Mouse (Mus musculus) liver, embryonic 14.5 days (tissue): ENCODE data around the gene Gm10912. TPM values are rescaled to one million over a fixed set of nuclear protein-coding genes. Genes with fewer than 3 reads are reported as not detected.
"Not testable (repeated sequence)": the region's sequence is repeated elsewhere in the genome, so short reads cannot be mapped to it uniquely, and the experiment has no call there.

Experiments used
- ATAC-seq: fragments of 200-750 bp; cut with Nextera tagmentation; 2 replicates; pipeline ENCODE4 v1.8.0; 2017; ENCODE audit warnings: moderate number of reproducible peaks, mild to moderate bottlenecking, moderate library complexity; ENCODE audit not compliant: insufficient read depth
- DNase-seq, 3 experiments: peaks; one replicate each; pipeline ENCODE4 v3.0.0-alpha.2; 2012 to 2013; ENCODE audit warnings: low read depth in 3 of 3, low spot score in 3 of 3
- H3K27ac ChIP-seq: fragments of 300-500 bp; sonication (generic); 2 replicates; pipeline ENCODE4 v1.5.1; 2014; ENCODE audit warnings: moderate library complexity, mild to moderate bottlenecking, control low read depth, inconsistent platforms
- H3K27me3 ChIP-seq: fragments of 300-500 bp; sonication (generic); 2 replicates; pipeline ENCODE4 v1.6.1; 2014; ENCODE audit warnings: mild to moderate bottlenecking, low read length, moderate library complexity; ENCODE audit not compliant: control insufficient read depth, insufficient read depth
- H3K36me3 ChIP-seq: fragments of 300-500 bp; sonication (generic); replicated peaks from 2 replicates; pipeline ENCODE4 v1.6.1; 2014; ENCODE audit warnings: low read depth; ENCODE audit not compliant: control insufficient read depth, insufficient read depth
- H3K4me1 ChIP-seq, 2 experiments: fragments of 200-500 bp in 1 of 2; fragments of 300-500 bp in 1 of 2; sonication (generic) in 1 of 2; replicated peaks; 2 replicates each; pipeline ENCODE4 v1.6.1; 2012 to 2014; ENCODE audit warnings: antibody characterized with exemption in 1 of 2, inconsistent platforms in 1 of 2, low read length in 1 of 2; ENCODE audit not compliant: control insufficient read depth in 2 of 2, insufficient read depth in 2 of 2
- H3K4me2 ChIP-seq: fragments of 300-500 bp; sonication (generic); 2 replicates; pipeline ENCODE4 v1.6.1; 2014; ENCODE audit warnings: low read depth, mild to moderate bottlenecking, control low read depth, moderate library complexity
- H3K4me3 ChIP-seq, 2 experiments: fragments of 200-500 bp in 1 of 2; fragments of 300-500 bp in 1 of 2; sonication (generic) in 1 of 2; 2 replicates each; pipeline ENCODE4 v1.5.1; 2012 to 2014; ENCODE audit warnings: low read depth in 2 of 2, low read length in 2 of 2, mild to moderate bottlenecking in 2 of 2, control low read depth in 1 of 2, inconsistent platforms in 1 of 2, moderate library complexity in 1 of 2; ENCODE audit not compliant: insufficient read depth in 1 of 2
- H3K9ac ChIP-seq: fragments of 300-500 bp; sonication (generic); replicated peaks from 2 replicates; pipeline ENCODE4 v1.6.1; 2014; ENCODE audit warnings: mild to moderate bottlenecking, control low read depth, moderate library complexity
- H3K9me3 ChIP-seq: fragments of 300-500 bp; sonication (generic); 2 replicates; pipeline ENCODE4 v1.6.1; 2016; ENCODE audit warnings: low read length, mixed read lengths; ENCODE audit not compliant: control insufficient read depth
- CTCF ChIP-seq: IDR thresholded peaks from 2 replicates; pipeline ENCODE4 v1.5.1; 2016; ENCODE audit warnings: antibody characterized with exemption, low read depth, control low read depth
- EP300 ChIP-seq: IDR thresholded peaks from 2 replicates; pipeline ENCODE4 v1.6.1; 2016; ENCODE audit warnings: antibody characterized with exemption, low read depth
- WGBS: fragments of 180-500 bp; shearing (Covaris S2); extraction: QIAGEN DNeasy Blood & Tissue Kit; methylation state at CpG from one replicate; pipeline ENCODE4 v1.1.7; 2014; ENCODE audit not compliant: insufficient replicate concordance; 5-methylcytosine and 5-hydroxymethylcytosine counted together
- polyA plus RNA-seq, 2 experiments: library from polyadenylated mRNA; depleted of rRNA in 1 of 2; stranded (reverse) in 1 of 2; unstranded in 1 of 2; fragments of >200 nt; fragmentation: Nextera tagmentation in 1 of 2; extraction: Ambion mirVana in 1 of 2; gene quantifications; 2 replicates each; pipeline versions ENCODE4 v1.2.1 to v1.2.3; 2012 to 2014

Gene Gm10912
- 0.03 and 0.06 TPM in 2 replicates for polyA plus RNA-seq (2012; rRNA removed)
- polyA plus RNA-seq (2014; fragmentation: Nextera tagmentation; extraction: Ambion mirVana) = not detected in 2 replicates

DNA sequence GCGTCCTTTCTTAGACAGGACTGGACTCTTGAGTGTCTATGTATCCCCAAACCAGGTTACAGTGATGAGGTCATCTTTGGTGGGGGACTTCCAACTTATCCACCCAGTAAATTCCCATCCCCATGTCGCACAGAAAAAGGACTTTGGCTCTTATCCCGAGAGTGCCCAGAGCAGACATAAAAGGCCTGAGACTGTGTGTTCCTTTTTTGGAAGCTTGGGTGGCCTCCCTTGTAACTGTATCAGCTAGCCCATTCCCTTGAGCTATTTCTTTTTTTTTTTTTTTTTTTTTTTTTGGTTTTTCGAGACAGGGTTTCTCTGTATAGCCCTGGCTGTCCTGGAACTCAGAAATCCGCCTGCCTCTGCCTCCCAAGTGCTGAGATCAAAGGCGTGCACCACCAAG, at the start of gene Gm10912:
Gene Gm10912, plus strand, starts transcription at position 301 of the 400 bp plus-strand sequence.
- H3K36me3 ChIP-seq = peaks cover 15% of the 10 kb centered on the region
- 78% methylated on average over 6 of the region's 6 CpGs for WGBS
- H3K4me1 ChIP-seq = peaks cover 22 to 40% of the 10 kb centered on the region in 2 experiments
- DNase-seq, H3K27me3 ChIP-seq, H3K9me3 ChIP-seq, H3K9ac ChIP-seq, H3K4me2 ChIP-seq, H3K27ac ChIP-seq, H3K4me3 ChIP-seq, ATAC-seq: not testable (repeated sequence)

DNA sequence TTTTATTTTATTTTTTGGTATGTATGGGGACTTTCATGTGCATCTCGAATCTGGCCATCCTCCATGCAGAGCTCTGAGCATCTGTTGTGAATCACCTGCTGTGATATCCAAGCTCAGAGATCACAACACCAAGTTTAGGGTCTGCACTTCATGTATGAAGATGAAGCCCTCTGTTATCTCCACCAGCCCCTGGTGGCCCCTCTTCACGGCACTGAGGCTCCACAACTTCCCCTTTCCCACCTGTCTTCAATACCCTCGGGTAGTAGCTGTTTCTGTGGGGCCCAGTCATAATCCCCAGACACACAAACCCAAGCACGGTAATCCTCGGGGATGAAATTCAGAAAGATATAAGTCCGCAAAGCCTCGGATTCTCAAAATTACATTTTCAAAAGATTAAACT, 42.5 kb upstream of the Gm10912 start:
- peaks cover 2 to 3% of the 10 kb centered on the region in 2 experiments for H3K4me1 ChIP-seq
- no peaks in the 10 kb centered on the region for H3K9me3 ChIP-seq
- 54% methylated on average over 7 of the region's 7 CpGs for whole genome bisulfite sequencing
- ATAC-seq (no peak), DNase-seq (no peak)
- H3K4me3 ChIP-seq = no peak overlapping the region
- TF ChIP-seq EP300 (no peak), CTCF (no peak)
- no peak overlapping the region for H3K27ac ChIP-seq
- H3K4me2 ChIP-seq = no peak overlapping the region
- H3K9ac ChIP-seq = no peak overlapping the region
- no peaks in the 10 kb centered on the region for H3K27me3 ChIP-seq
- H3K36me3 ChIP-seq = no peaks in the 10 kb centered on the region

DNA sequence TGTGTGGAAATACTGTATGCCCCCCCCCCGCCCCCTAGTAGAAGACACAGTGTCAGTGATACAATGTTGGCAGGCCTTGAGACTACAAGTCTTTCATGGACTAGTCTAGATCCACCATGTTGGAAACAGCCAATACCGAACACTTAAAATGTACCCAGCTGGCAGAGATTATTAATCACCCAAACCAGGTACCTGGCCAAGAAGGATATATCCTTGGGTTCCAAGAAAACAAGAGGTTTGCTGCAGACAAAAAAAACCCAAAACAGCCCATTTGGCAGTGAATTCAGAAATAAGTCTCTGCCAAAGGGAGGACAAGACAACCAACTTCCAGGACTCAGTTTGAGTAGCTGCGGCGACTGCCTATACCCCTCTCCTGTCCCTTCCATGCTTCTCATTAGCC, 41.0 kb upstream of the Gm10912 start:
- H3K4me2 ChIP-seq = no peak overlapping the region
- 77% methylated on average over 4 of the region's 4 CpGs for WGBS
- no peak overlapping the region for H3K27ac ChIP-seq
- DNase-seq = no peak
- no peaks in the 10 kb centered on the region for H3K36me3 ChIP-seq
- no peak for ATAC-seq
- no peak overlapping the region for H3K4me3 ChIP-seq
- H3K4me1 ChIP-seq = peaks cover 6 to 12% of the 10 kb centered on the region in 2 experiments
- no peaks in the 10 kb centered on the region for H3K27me3 ChIP-seq
- H3K9me3 ChIP-seq = no peaks in the 10 kb centered on the region
- TF ChIP-seq EP300 = no peak
- TF ChIP-seq CTCF = no peak
- no peak overlapping the region for H3K9ac ChIP-seq

DNA sequence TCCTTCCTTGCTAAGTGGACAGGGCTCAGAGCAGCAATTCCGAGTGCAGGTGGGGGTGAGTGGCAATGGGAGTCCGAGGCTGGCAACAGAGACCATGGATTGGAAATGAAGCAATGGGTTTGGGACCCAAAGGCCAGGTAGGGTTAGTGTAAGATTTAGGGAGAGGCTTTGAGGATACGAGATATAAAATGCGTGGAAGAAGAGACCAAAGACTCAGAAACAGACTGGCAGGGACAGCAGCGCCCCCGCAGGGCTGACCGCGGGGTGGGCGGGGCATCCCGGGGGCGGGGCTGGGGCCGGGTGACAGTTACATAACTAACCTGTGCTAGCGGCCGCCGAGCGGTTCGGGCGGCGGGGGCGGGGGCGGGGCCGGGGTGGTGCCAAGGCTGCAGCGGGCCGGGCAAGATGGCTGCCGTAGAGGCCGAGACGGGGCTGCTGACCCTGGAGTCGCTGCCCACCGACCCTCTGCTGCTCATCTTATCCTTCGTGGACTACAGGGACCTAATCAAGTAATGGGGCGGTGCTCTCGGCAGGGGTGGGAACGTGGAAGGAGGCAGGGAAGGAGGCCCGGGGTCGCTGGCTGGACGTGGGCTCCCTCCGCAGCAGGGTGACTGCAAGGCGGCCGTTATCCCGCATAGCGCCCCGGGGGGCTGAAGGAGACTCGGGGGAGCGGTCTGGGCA, 38.0 kb upstream of the Gm10912 start, which contains the start of gene Fbxo3:
Gene Fbxo3, plus strand, starts transcription at position 264 of the 681 bp plus-strand sequence.
- no peaks in the 10 kb centered on the region for H3K9me3 ChIP-seq
- H3K9ac ChIP-seq = peak within 1 kb of the TSS; percentile 94
- DNase-seq (peak; percentile 72 to 79 (median 77)), ATAC-seq (peak; percentile 92)
- TF ChIP-seq CTCF (peak; percentile 62), EP300 (no peak)
- peak within 1 kb of the TSS; percentile 77 for H3K4me2 ChIP-seq
- H3K27ac ChIP-seq = peak within 1 kb of the TSS; percentile 80
- H3K4me1 ChIP-seq = peaks cover 14 to 17% of the 10 kb centered on the region in 2 experiments
- WGBS = 2% methylated on average over 44 of the region's 44 CpGs
- H3K27me3 ChIP-seq = no peaks in the 10 kb centered on the region
- peak within 1 kb of the TSS; percentile 82 to 91 for H3K4me3 ChIP-seq
- peaks cover 10% of the 10 kb centered on the region for H3K36me3 ChIP-seq

GRCm38 (mm10) chr2:104028139-104028723, 37.4 kb upstream of the Gm10912 start, which contains the start of gene 4931422A03Rik:
Gene 4931422A03Rik (minus strand): TSS chr2:104028361.
- peak within 1 kb of the TSS; percentile 94 for H3K9ac ChIP-seq
- TF ChIP-seq EP300 (no peak), CTCF (no peak)
- DNase-seq = no peak

More at GRCm38 (mm10) chr2:104028139-104028723, 37.4 kb upstream of the Gm10912 start, which contains the start of gene 4931422A03Rik:
- Histone ChIP-seq H3K27ac (peak within 1 kb of the TSS; percentile 80), H3K4me2 (peak within 1 kb of the TSS; percentile 77), H3K36me3 (peaks cover 12% of the 10 kb centered on the region), H3K4me1 (peaks cover 14 to 17% of the 10 kb centered on the region in 2 experiments), H3K4me3 (peak within 1 kb of the TSS; percentile 82 to 91), H3K9me3 (no peaks in the 10 kb centered on the region), H3K27me3 (no peaks in the 10 kb centered on the region)
- under 1% methylated on average over 32 of the region's 32 CpGs for WGBS
- ATAC-seq = peak; percentile 49; the same call in 1 of the 2 replicates
